Mouse (Mus musculus): Measurements from ENCODE around the gene Phox2b. TPM values are rescaled to one million over a fixed set of nuclear protein-coding genes. Genes with fewer than 3 reads are reported as not detected.

Gene Phox2b
- polyA plus RNA-seq, 1 experiment = not detected

DNA sequence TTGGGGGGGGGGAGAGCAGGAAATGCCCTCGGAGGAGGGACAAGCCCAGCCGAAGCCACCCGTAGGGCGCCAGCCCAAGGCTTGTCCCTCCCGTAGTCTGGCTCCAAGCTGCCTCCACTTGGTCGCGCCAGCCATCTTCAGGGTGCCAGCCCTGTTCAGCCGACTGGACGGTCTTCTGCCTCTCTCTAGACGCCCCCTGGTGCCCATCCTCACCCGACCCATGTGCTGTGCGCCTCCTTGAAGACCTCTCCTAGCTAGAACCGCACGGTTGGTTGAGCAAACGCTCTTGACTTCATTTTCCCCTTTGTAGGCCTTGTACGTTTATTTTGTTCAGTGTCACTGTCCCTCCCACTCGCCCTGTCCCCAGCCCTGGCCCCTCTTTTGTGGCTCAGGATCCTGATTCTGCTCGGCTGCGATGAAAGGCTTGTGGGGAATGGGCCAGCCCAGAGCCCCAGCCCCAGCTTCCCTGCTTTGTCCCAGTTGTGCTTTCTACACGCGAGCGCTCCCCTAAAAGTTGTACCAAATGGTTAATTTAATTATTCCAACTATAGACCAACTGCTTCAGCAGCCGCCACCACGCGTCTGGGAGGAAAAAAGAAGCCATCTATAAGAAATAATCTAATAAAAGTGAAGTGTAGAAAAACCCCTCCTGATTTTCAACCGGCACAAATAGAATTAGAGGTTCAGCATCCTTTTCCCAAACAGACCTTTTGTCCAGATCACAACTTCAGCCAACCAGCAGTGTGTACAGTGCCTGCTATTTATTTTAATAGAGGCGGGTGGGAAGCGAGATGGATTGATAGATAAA is 2.9 kb upstream of the Phox2b start:
- 13% methylated on average over 28 of the region's 28 CpGs for WGBS
- no peak overlapping the region for H3K4me3 ChIP-seq (replicated peaks; ENCODE audit: control insufficient read depth, low read depth, low read length)
- no peak for TF ChIP-seq CTCF (IDR thresholded peaks at IDR 0.05; ENCODE audit: control insufficient read depth, insufficient read depth, low read length)
- no peak for TF ChIP-seq POLR2A (IDR thresholded peaks at IDR 0.05; ENCODE audit: borderline replicate concordance, control insufficient read depth, low read depth, low read length)
- H3K27ac ChIP-seq (ENCODE audit: control insufficient read depth, insufficient read depth, low read depth, low read length, poor library complexity) = no peak overlapping the region
- H3K4me1 ChIP-seq (ENCODE audit: control insufficient read depth, insufficient read depth, low read length) = no peaks in the 10 kb centered on the region

GRCm38 (mm10) chr5:67101395-67101760 is 2.3 kb upstream of the Phox2b start:
- no peak for TF ChIP-seq POLR2A (IDR thresholded peaks at IDR 0.05; ENCODE audit: borderline replicate concordance, control insufficient read depth, low read depth, low read length)
- no peak for TF ChIP-seq CTCF (IDR thresholded peaks at IDR 0.05; ENCODE audit: control insufficient read depth, insufficient read depth, low read length)
- H3K27ac ChIP-seq (ENCODE audit: control insufficient read depth, insufficient read depth, low read depth, low read length, poor library complexity) = no peak overlapping the region
- 4% methylated on average over 9 of the region's 9 CpGs for WGBS
- no peaks in the 10 kb centered on the region for H3K4me1 ChIP-seq (ENCODE audit: control insufficient read depth, insufficient read depth, low read length)
- no peak overlapping the region for H3K4me3 ChIP-seq (replicated peaks; ENCODE audit: control insufficient read depth, low read depth, low read length)

DNA sequence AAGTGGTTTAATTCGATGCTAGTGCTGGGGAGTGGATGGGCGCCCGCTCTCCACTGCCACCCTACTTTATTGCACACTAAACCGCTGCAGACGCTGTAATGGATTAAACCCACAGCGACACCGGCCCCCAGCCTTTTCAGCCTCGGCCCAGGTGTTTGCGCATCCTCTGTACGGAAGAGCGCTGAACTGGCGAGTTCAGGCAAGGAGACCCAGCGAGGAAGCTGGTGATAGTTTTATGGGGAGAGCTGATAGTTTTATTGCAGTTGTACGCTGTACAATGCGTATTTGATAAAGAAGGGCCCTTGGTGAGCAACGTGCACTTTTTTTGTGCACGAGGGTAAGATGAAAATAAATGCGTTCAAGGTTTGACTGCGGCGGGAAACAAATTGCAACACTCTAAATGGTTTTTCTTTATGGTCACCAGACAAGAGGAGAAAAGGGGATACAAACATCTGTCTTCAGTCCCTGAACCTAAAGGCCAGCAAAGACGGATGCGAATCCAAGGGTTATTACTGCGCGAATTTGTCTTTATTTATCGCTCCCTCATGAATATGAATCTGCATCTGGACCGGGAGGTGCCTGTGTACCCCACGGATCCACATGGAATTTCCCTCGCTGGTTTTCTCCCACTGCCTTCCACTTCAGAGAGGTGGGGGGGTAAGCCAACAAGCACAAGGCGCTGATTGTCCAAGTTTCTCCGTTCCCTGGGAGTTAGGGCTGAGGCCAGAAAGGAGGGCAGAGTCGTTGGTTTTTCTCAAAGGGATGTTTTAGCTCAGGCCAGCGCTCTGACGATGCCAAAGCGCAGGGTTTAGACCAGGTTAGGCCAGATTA is 1.7 kb upstream of the Phox2b start:
- Histone ChIP-seq H3K4me3 (replicated peaks; ENCODE audit: control insufficient read depth, low read depth, low read length) (no peak overlapping the region), H3K4me1 (ENCODE audit: control insufficient read depth, insufficient read depth, low read length) (no peaks in the 10 kb centered on the region), H3K27ac (ENCODE audit: control insufficient read depth, insufficient read depth, low read depth, low read length, poor library complexity) (no peak overlapping the region)
- 11% methylated on average over 34 of the region's 34 CpGs for WGBS
- TF ChIP-seq POLR2A (IDR thresholded peaks at IDR 0.05; ENCODE audit: borderline replicate concordance, control insufficient read depth, low read depth, low read length) (no peak), CTCF (IDR thresholded peaks at IDR 0.05; ENCODE audit: control insufficient read depth, insufficient read depth, low read length) (no peak)

- 8% methylated on average over 32 of the region's 32 CpGs for WGBS
These were observed 531 bp upstream of the Phox2b start for GRCm38 (mm10) chr5:67099393-67100271.

DNA sequence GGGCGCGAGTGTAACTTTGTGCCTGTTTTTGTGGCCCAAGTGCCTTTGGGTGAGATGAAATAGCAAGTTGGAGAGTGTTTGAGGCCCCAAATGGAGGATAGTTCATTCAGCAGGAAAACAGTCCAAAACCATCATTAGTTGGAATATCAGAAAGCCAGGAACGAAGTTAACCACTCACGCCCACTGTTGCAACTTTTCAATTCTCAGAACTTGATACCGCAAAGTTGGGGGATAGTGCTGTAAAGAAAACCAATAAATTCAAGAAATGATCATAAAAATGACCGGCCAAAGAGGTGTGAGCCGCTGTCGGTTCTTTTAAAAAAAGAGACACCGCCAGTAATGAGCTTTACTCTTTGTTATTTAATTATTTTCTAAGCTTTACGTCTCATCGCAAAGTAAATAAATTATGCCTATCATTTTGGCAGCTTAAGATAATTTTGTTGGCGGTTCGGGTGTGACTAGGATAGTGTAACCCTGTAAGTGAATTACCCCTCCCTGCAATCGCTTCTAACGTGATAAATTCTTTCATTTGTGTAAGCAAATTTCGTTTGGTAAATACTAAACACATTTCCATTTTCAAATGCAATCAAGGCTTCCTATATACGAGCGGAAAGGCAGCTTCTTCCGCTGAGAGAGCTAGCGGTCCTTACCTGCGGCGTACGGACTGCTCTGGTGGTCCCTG is 909 bp downstream of the Phox2b start:
- Histone ChIP-seq H3K4me3 (replicated peaks; ENCODE audit: control insufficient read depth, low read depth, low read length) (no peak overlapping the region), H3K4me1 (ENCODE audit: control insufficient read depth, insufficient read depth, low read length) (no peaks in the 10 kb centered on the region), H3K27ac (ENCODE audit: control insufficient read depth, insufficient read depth, low read depth, low read length, poor library complexity) (no peak overlapping the region)
- TF ChIP-seq POLR2A (IDR thresholded peaks at IDR 0.05; ENCODE audit: borderline replicate concordance, control insufficient read depth, low read depth, low read length) = no peak
- TF ChIP-seq CTCF (IDR thresholded peaks at IDR 0.05; ENCODE audit: control insufficient read depth, insufficient read depth, low read length) = no peak
- 7% methylated on average over 23 of the region's 23 CpGs for WGBS

More at GRCm38 (mm10) chr5:67099393-67100271, 531 bp upstream of the Phox2b start:
- TF ChIP-seq CTCF (IDR thresholded peaks at IDR 0.05; ENCODE audit: control insufficient read depth, insufficient read depth, low read length) (no peak), POLR2A (IDR thresholded peaks at IDR 0.05; ENCODE audit: borderline replicate concordance, control insufficient read depth, low read depth, low read length) (no peak)
- Histone ChIP-seq H3K4me3 (replicated peaks; ENCODE audit: control insufficient read depth, low read depth, low read length) (no peak overlapping the region), H3K27ac (ENCODE audit: control insufficient read depth, insufficient read depth, low read depth, low read length, poor library complexity) (no peak overlapping the region), H3K4me1 (ENCODE audit: control insufficient read depth, insufficient read depth, low read length) (no peaks in the 10 kb centered on the region)

DNA sequence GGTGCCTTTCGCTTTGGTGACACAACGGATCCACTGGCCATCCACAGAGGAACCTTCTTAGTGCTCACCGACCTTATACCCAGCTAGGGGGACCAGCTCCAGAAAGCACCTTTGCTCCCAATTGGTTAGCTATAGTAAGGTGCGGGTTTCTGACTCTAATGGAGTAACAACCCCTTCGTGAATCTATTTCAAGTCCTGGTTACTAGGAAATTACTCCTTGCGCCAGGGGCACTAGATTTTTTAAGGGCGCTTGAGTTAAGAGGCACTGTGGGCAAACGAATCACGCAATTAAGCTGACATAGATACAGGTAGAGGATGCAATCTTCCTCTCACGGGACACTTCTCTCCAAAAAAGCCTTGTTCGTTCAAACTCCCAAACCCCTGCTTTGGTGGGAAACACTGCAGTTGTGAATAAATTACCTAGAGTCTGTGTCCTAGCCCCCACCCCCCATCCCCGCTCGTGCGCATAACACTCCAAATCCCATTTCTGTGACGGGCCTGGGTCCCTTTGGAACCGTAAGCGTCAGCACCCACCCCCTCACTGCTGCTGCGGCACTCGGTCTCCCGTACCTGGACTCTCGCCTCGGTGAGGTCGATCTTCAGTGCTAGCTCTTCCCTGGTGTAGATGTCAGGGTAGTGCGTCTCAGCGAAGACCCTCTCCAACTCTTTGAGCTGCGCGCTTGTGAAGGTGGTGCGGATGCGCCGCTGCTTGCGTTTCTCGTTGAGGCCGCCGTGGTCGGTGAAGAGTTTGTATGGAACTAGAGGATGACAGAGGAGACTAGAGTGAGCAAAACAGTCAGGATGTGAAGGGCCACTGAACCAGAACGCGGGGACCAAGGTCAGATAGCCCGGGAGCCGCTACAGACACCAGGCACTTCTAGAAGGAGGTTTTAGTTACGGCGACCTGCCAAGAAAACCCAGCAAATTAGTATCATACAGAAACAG is 1.7 kb downstream of the Phox2b start:
- Histone ChIP-seq H3K27ac (ENCODE audit: control insufficient read depth, insufficient read depth, low read depth, low read length, poor library complexity) (no peak overlapping the region), H3K4me3 (replicated peaks; ENCODE audit: control insufficient read depth, low read depth, low read length) (no peak overlapping the region), H3K4me1 (ENCODE audit: control insufficient read depth, insufficient read depth, low read length) (no peaks in the 10 kb centered on the region)
- WGBS = 7% methylated on average over 41 of the region's 41 CpGs
- TF ChIP-seq POLR2A (IDR thresholded peaks at IDR 0.05; ENCODE audit: borderline replicate concordance, control insufficient read depth, low read depth, low read length) (no peak), CTCF (IDR thresholded peaks at IDR 0.05; ENCODE audit: control insufficient read depth, insufficient read depth, low read length) (no peak)

DNA sequence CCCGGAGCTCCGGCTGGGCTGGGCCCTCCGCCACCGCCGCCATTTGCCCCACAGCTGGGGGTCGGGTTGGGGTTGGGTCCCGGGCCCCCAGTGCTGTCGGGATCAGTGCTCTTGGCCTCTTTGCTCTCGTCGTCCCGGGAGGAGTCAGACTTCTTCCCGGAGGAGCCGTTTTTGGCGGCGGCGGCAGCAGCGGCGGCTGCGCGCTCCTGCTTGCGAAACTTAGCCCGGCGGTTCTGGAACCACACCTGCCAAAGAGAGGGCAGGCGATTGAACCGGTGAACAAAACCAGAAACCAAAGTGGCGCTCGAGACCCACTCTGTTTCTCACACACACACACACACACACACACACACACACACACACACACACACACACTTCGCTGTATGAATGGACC is 2.7 kb downstream of the Phox2b start:
- Histone ChIP-seq H3K4me3 (replicated peaks; ENCODE audit: control insufficient read depth, low read depth, low read length) (no peak overlapping the region), H3K27ac (ENCODE audit: control insufficient read depth, insufficient read depth, low read depth, low read length, poor library complexity) (no peak overlapping the region), H3K4me1 (ENCODE audit: control insufficient read depth, insufficient read depth, low read length) (no peaks in the 10 kb centered on the region)
- TF ChIP-seq CTCF (IDR thresholded peaks at IDR 0.05; ENCODE audit: control insufficient read depth, insufficient read depth, low read length) (no peak), POLR2A (IDR thresholded peaks at IDR 0.05; ENCODE audit: borderline replicate concordance, control insufficient read depth, low read depth, low read length) (no peak)
- WGBS = under 1% methylated on average over 28 of the region's 28 CpGs

Data from bone marrow, adult 2 months (tissue).